Mouse (Mus musculus) right cerebral cortex, postnatal 14 days (tissue): ENCODE results near the gene Shc3.
A peak's percentile ranks its signal among the peaks of the same experiment; 100 is the strongest.

Source experiments
- DNase-seq: peaks from one replicate; pipeline ENCODE4 v3.0.0; 2022

Shc3 gene

DNA sequence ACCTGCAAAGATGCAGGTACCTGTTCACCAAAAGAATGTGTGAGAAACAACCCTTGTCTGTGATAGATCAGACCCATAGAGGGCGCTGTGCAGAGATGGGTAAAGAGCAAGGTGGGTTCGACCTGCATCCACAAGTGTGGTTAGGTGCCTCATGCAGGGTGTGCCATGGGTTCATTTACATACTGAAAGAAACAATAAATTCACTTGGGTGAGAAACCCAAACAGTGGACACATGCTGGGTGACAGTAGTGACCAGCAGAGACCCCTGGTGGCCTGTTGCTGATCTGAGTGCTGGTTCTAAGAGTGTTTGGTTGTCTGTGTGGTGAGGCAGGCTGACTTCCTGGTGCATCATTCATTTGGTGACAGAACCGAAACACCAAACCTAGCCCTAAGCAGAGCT, 155.8 kb downstream of the Shc3 start:
- DNase-seq = peak; percentile 31

DNA sequence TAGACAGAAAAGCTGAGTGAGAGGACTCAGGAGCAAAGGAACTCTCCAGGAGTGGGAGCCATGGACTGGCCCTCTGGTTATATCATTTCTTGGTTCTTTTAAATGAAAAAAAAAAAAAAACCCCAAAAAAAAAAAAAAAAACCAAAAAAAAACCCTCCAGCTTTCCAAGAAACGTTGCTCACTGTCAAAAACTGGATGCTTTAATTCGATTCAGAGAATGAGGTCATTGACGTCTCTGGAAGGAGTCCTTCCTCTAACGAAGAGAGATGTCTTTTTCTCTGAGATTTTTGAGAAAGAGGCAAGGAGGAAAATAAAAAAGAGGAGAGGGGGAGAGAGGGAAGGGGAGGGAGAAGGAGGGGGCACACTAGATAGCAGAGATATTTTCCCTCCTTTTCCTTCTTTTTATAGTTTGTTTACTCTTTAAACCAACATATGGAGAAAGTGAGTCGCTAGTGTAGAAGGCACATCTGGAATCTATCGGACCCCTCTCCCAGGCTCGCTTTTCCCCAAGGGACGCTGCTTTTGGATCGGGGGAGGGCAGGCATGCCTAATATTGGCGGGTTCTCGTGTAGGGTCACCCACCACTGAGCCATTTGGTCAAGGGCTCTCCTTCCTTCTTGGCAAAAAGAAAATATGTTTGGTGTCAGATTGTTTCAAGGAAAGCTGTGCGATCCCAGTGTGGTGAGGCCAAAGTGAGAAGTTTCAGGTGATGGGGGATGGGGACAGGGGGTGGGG, 157.4 kb downstream of the Shc3 start:
- DNase-seq = no peak

DNA sequence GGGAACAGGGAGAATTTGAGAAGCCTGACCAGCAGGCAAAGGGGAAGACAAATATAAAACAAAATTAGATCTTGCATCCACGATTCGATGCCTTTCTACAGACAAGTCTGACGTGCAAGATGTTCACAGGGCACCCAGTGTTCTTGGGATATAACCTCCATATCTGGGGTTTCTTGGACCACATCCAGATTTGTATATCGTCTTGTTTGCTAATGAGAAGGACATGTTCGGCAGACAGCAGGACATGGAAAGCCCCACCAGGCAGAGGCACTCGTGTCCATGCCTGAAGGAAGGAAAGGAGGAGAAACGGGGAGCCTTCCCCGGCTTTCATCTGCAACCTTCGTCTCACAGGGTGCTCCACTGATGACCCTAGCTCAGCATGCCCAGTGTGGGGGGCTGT, 158.0 kb downstream of the Shc3 start:
- DNase-seq = no peak

DNA sequence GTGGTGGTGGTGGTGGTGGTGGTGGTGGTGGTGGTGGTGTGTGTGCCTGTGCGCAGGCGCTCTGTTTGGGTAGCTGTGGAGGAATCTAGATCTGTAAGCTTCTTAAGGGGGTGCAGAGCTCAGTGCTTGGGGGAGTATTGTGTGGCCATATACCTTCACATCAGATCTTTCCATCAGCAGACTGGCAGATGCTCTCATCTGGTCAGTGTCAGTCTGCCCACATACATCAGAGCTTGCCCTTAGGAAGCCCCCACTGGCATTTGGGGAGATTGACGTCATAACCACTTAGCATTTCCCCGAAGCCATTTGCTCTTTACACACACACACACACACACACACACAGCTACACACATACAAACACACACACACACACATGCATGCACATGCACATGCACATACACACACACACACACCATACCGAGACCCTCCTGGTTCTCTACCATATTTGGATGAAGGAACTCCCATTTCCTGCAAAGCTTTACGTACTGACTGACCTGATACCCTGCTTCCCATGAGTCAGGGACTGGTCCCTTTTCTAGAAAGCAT, 159.2 kb downstream of the Shc3 start:
- no peak for DNase-seq

DNA sequence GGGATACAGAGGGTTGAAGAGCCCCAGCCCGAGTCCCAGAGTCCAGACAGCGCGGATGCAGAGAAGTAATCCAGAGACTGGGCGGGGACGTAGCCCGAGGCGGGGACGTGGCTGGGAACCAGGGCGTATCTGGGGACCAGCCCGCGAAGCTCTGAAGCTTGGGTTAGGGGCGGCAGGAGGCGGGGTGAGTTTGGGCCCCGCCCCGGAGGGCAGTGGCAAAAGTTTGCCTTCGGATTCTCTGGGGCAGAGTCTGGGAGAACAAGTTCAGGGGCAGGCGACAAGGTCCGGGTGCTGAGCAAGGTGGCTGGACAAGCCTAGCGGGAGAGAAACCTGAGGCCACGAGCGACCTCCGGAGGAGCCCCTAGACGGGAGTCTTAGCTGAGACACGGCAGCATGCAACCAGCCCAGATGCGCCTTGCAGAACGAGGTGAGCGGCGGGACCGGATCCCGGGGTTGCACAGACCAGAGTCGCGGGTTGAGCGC, 160.7 kb downstream of the Shc3 start, which contains the start of gene S1pr3:
S1pr3 (plus strand) TSS at position 121 of the 483 bp plus-strand sequence.
- DNase-seq = peak; percentile 31

DNA sequence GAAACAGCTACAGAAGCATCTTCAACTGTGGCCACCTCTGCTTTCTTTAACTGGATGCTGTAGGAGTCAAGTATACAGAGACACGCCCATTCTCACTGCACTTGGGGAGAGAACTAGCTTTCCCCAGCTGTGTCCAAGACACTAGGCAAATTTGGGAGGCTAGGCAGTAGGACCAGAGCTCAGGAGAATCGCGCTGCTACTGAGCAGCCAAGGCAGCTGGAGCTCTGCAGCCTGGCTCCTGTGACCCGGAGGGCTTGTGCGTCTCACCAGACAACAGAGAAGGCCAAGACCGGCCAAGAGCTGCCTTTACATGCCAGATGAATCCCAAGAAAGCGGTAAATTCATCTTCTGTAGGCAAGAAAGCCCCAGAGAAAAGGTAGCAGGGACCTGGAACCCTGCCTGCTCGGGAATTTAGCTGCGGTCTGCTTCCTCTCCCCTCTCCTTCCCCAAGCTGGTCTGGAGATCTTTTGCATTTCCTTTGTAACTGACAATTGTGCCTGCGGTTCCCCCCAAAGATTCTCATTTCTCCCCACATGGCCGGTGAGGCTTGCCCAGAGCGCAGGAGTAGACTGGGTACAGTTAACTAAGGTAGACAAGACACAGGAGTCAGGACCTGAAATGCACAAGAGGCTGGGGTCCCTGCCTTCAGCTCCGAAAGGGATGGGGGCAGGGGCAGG, 161.5 kb downstream of the Shc3 start:
- peak; percentile 5 for DNase-seq

DNA sequence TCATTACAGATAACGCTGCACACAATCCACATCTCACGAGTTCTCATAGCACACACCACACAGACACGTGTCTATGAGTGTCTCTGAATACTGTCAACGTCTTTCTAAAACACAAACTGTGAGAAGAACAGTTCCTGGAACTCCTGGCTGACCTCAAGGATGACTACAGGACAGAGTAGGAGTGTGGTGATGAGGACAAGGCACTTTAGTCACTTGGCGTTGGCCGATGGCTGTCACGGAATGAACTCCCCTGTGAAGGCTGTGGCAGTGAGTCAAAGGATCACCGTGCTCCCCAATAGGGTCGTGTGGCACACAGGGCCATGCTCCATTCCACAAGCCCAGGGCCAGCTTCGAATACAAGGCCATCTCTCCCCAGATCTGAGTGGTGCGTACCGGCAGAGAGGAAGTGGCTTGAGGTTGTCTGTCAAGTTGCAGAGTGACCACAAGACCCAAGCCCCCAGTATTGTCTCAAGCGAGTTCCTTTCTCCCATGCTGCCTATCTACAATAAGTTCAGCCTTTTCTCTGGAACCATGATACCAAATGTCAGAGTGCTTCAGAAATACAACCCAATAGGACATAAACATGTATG, 163.4 kb downstream of the Shc3 start:
- DNase-seq = peak; percentile 2

DNA sequence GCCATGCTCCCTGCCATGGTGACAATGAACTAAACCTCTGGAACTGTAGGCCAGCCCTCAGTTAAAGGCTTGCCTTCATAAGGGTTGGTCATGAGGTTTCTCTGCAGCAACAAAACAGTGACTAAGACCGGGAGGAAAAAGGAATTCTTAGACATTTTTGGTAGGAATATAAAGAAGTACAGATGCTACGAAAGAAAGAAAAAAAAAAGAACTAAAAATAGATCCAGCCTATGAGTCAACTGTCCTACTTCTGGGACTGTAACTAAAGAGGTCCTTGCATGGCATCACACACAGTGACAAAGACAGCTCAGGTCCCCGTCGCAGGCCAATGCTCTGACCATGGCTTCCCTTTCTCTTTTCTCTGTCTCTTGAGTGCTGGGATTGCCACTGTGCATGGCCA, 164.7 kb downstream of the Shc3 start:
- DNase-seq = no peak

DNA sequence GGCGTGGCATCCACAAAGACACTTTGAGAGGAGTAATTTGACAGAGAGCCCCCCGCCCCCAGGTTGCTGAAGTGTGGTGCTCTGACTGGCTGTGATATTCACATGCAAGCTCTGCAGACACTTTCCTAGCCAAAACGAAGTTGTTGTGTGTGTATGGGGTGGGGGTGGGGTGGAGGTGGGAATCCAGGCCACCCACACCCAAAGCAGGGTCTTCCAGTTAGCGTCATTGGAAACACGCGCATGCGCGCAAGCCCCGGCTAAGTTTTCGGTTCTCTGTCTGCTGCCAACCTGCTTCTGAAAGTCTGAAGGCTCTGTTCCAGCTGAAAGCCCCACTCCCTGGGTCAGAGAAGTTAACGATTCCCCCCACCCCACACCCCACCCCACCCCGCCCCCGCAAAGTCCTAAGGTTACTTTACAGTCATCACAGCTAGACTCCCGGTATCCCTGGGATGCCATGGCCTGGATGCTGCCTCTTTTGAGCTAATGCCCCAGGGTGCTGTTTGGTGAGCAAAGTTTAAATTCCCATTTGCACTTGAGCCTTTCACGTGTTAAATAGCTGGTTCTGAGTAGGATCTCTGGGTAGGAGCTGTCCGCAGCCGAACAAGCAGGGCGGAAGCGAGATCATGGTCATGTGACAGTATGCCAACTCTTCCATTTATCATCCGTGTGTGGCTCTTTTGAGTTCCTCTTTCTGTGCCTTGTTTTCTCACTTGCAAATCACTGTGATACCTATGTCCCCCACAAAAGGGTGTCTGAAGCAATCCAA, 168.3 kb downstream of the Shc3 start:
- peak; percentile 64 for DNase-seq

DNA sequence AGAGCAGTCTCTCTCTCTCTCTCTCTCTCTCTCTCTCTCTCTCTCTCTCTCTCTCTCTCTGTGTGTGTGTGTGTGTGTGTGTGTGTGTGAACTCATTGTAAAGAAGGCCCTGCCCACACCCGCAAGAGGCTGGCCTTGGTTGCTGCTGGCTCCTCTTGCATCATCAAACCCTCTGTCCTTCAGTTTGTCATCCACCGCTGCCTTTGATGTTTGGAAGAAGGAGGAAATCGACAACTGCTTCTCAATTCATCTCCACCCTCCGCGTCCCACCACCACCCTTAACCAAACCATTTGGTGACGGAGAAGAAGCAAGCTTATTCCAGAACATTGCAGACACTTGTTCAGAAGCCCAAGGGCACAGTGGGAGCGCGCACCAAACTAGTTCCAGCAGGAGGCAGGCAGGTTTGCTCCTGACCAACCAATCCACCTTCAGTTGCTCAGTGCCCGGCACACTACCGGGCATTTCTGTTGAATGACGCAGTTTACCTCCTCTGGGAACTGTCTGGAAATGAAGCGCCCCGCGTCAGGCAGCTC, 169.0 kb downstream of the Shc3 start:
- DNase-seq = peak; percentile 19

DNA sequence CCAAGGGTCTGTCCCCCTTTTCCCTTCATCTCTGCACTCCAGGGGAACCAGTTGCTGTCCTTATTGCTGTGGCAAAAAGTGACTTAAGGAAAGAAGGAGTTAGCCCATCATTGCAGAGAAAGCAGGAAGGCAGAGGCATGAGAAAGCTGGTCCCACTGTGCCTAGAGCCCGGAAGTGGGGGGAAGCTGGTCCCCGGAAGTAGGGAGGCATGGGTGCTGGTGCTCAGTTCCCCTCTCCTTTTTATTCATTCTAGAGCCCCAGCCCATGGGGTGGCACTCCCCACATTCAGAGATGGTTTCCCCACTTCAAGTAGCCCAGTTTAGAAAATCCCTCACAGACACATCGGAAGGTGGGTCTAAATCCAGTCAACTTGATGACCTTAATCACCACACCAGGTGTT, 169.7 kb downstream of the Shc3 start:
- DNase-seq = peak; percentile 1

DNA sequence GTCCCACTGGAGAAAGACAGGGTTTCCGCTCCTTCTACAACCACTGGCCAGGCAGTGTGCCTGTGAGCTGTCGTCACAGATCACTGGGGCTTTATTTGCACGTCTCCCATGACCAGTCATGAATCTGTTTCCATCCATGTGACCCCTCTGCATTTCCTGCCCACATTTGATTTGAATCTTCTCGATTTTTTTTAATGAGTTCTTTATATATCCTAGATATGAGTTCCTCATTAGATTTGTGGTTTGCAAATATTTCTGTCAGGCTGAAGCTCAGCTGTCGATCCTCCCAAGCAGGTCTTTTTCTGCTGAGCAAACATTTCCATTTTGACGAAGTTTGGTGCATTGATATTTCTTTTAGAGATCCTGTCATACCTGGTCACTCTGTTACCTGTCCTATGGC, 171.4 kb downstream of the Shc3 start:
- DNase-seq = no peak

DNA sequence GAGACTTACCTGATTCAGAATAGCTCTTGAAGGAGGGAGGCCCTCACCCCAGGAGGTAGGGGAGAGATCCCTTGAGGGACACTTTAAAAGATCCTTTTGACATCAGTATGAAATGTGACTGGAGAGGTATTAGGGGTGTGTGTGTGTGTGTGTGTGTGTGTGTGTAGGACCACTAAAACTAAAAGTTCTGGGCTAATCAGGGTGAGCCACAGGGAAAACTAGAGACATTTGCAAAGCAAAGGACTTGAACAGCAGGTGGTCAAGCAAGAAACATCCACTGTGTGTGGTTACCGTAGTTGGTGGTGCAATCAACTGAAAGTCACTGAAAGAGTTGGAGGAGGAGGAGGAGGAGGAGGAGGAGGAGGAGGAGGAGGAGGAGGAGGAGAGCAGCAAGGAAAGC, 177.0 kb downstream of the Shc3 start:
- no peak for DNase-seq

DNA sequence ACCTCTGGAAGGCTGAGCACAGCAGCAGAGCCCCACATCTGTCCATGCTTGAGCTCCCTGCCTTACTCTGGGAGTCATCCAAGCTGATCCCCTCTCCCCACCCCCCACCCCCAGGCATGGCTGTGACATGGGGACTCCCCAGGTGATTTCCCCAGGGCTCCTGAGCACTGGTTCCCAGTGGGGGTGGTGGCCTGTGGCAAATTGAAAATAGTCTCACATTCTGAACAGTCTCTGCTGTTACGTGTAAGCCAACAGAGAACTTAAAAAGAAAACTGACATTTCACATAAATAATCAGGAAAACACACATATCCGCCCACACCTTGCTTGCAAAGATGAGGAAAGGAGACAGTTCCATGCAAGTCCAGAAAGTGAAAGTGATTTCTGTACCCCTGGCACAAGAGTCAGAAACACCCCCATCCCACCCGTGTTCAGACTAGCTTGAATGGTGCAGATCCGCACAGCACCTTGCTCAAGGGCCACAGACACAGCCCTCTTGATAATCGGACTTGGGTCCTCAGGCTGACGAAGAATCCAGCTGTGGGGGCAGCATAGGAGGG, 177.8 kb downstream of the Shc3 start:
- no peak for DNase-seq

DNA sequence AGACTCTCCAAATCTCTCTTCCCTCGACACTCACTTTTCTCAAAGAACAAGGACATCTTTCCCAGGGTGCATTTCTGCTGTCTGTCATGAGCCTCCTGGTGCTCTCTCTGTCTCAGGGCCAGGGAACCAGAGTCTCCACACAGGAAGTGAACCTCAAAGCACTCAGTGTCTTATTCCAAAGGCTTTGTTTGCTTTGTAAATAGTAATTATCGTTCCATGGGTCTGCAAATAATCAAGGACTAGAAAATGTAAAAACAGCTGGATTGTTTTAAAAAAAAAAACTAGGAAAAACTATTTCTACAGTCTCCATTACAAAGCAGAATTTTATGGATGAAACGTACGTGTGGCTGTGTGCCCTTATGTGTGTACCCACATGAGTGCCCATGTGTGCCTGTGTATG, 178.8 kb downstream of the Shc3 start:
- no peak for DNase-seq

DNA sequence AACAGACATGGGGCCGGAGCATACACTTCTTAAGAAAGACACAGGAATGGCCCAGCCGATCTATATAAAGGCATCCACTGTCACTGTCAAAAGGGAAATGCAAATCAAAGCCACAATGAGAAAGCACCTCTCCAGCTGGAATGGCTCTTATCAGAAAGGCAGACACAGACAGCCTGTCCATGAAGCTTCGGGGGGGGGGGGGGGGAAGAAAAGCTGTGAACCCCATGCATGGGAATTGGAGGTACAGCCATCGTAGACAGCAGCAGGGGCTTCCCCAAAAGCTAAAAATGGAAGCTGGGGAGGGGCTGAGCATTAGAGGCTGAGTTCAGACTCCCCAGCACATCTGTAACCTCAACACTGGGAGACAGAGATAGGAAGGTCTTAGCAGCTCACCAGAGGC, 181.3 kb downstream of the Shc3 start:
- DNase-seq = no peak

DNA sequence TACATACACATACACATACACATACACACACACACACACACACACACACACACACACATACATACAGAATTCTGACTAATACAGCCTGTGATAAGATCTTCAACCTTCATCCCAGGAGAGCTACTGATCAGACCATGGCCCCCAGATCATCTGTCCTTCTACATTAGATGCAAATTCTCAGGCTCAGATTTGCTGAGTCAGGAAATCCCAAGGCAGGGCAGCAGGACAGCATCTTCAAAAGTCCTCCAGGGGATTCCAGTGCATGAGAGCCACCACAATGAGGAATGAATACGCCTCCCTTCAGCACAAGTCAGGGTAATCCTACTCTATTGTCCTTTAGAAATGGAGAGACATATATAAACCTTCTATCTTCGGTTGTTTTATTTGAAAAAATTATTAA, 184.3 kb downstream of the Shc3 start:
- DNase-seq = no peak

DNA sequence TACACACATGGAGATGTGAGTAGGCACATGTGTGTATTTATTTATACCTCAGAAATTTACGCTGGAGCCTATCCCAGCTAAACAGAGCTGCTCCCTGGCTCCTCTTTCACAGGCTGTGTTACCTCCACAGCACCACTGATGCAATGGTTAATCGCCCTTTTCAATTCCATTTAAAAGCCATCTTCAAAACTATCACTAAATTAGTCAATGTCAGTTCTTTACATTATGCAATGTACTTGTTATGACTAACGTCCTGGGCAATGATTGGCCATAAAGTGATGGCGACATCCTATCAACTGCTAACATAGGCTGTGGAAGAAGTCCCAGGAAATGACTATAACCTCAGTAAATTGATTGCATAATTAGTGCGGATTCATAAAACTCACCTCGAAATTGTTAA, 187.7 kb downstream of the Shc3 start:
- no peak for DNase-seq
